Mouse (Mus musculus) hindbrain, embryonic 11.5 days (tissue): ENCODE data around the gene 1700020L24Rik. TPM values are rescaled to one million over a fixed set of nuclear protein-coding genes. Genes with fewer than 3 reads are reported as not detected.

Source experiments
- ATAC-seq: fragments of 200-750 bp; cut with Nextera tagmentation; 2 replicates; pipeline ENCODE4 v1.8.0; 2017; ENCODE audit warnings: mild to moderate bottlenecking, moderate TSS enrichment, moderate library complexity; ENCODE audit not compliant: low FRiP score
- DNase-seq: peaks from one replicate; pipeline ENCODE4 v3.0.0-alpha.2; 2015; ENCODE audit warnings: low spot score
- H3K27ac ChIP-seq: fragments of 300-500 bp; sonication (generic); 2 replicates; pipeline ENCODE4 v1.5.1; 2014; ENCODE audit warnings: mild to moderate bottlenecking, low read depth, low read length
- H3K27me3 ChIP-seq: fragments of 300-500 bp; sonication (generic); 2 replicates; pipeline ENCODE4 v1.6.1; 2014; ENCODE audit warnings: mild to moderate bottlenecking, low read length, moderate library complexity, mixed read lengths; ENCODE audit not compliant: control insufficient read depth, insufficient read depth
- H3K36me3 ChIP-seq: fragments of 300-500 bp; sonication (generic); 2 replicates; pipeline ENCODE4 v1.6.1; 2014; ENCODE audit warnings: mild to moderate bottlenecking, low read length, moderate library complexity, mixed read lengths; ENCODE audit not compliant: control insufficient read depth, insufficient read depth
- H3K4me1 ChIP-seq: fragments of 300-500 bp; sonication (generic); replicated peaks from 2 replicates; pipeline ENCODE4 v1.6.1; 2014; ENCODE audit warnings: low read length, mixed read lengths; ENCODE audit not compliant: control insufficient read depth, insufficient read depth
- H3K4me2 ChIP-seq: fragments of 300-500 bp; sonication (generic); replicated peaks from 2 replicates; pipeline ENCODE4 v1.6.1; 2014; ENCODE audit warnings: mild to moderate bottlenecking, low read depth, low read length
- H3K4me3 ChIP-seq: fragments of 300-500 bp; sonication (generic); 2 replicates; pipeline ENCODE4 v1.5.1; 2014; ENCODE audit warnings: low read depth, low read length
- H3K9ac ChIP-seq: fragments of 300-500 bp; sonication (generic); 2 replicates; pipeline ENCODE4 v1.6.1; 2014; ENCODE audit warnings: low read depth, low read length
- H3K9me3 ChIP-seq: fragments of 300-500 bp; sonication (generic); 2 replicates; pipeline ENCODE4 v1.6.1; 2016; ENCODE audit warnings: low read length; ENCODE audit not compliant: control insufficient read depth
- WGBS: fragments of 180-500 bp; shearing (Covaris S2); extraction: QIAGEN DNeasy Blood & Tissue Kit; methylation state at CpG from one replicate; pipeline ENCODE4 v1.1.7; 2014; 5-methylcytosine and 5-hydroxymethylcytosine counted together
- polyA plus RNA-seq: library from polyadenylated mRNA; unstranded; fragments of >200 nt; fragmentation: Nextera tagmentation; extraction: Ambion mirVana; gene quantifications from 2 replicates; pipeline ENCODE4 v1.2.1, GENCODE M21; 2014

1700020L24Rik gene
- polyA plus RNA-seq, result 0.80 and 0.83 TPM in 2 replicates

DNA sequence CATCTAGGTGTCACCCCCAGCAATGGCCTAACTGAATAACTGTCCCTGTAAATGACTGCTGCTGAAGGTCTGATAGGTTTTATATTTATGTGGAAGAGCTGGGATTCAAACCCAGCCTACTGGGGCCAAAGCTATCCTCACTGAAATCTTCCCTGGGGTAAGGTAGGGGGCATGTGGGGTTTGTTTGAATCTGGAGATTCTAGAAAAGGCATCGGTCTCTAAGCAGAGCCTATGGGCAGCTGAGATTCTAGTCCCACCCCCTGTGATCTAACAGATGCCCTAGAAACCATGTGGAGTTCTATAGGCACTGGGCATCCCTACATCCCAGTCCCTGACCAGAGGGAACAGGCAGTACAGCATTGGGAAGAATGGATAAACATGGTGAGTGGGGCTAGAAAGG lies at the start of gene 1700020L24Rik:
Gene 1700020L24Rik (plus strand): TSS at position 301 of the 400 bp plus-strand sequence.
- peaks cover 14% of the 10 kb centered on the region for H3K27me3 ChIP-seq
- no peak within 1 kb of the TSS for H3K9ac ChIP-seq
- DNase-seq, result no peak
- no peaks in the 10 kb centered on the region for H3K4me1 ChIP-seq
- H3K36me3 ChIP-seq, result no peaks in the 10 kb centered on the region
- WGBS, result 89% methylated on average over 1 of the region's 1 CpGs
- no peak within 1 kb of the TSS for H3K4me2 ChIP-seq
- no peak for ATAC-seq
- no peaks in the 10 kb centered on the region for H3K9me3 ChIP-seq
- no peak within 1 kb of the TSS for H3K27ac ChIP-seq
- H3K4me3 ChIP-seq, result no peak within 1 kb of the TSS

GRCm38 (mm10) chr11:83393062-83393461 lies 44.4 kb upstream of the 1700020L24Rik start:
- H3K27ac ChIP-seq, result no peak overlapping the region
- H3K9me3 ChIP-seq, result no peaks in the 10 kb centered on the region
- no peaks in the 10 kb centered on the region for H3K27me3 ChIP-seq
- H3K4me3 ChIP-seq, result no peak overlapping the region
- 92% methylated on average over 4 of the region's 4 CpGs for WGBS
- H3K9ac ChIP-seq, result no peak overlapping the region
- H3K36me3 ChIP-seq, result peaks cover 2% of the 10 kb centered on the region; the same call in 1 of the 2 replicates
- ATAC-seq (no peak), DNase-seq (no peak)
- H3K4me1 ChIP-seq, result no peaks in the 10 kb centered on the region
- no peak overlapping the region for H3K4me2 ChIP-seq

DNA sequence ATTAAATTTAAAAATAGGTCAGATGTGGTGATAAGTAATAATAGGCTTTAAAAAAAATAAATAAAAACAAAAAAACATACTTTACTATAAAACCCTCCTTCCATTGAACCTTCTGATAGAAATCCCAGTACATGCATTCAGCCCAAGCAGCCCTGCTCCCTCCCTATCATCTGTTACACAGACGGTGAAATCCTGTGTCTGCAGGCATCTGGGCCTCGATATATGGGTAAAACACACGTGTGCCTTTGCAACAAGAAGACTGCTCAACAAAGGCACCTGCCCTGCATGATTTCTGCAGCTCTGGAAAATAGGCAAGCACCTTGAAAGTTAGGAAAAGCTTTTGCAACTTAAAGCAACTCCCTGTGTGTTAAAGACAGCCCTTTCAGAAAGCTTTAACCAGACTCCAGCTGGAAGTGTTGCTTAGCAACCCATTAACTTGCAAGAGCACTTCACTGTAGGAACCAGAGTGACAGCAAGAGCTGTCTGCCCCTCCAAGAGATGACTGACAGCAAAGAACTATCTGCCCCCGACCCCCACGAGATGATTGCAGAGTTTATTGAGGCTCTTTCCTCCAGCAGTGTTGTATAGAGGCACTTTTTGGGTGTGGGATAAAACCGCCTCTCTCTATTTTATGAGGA lies 42.6 kb upstream of the 1700020L24Rik start:
- ATAC-seq (0 out of 2 replicates have a peak, but pooled peaks have one; percentile 30), DNase-seq (peak; percentile 45)
- Histone ChIP-seq H3K9ac (no peak overlapping the region), H3K4me3 (no peak overlapping the region), H3K9me3 (no peaks in the 10 kb centered on the region), H3K36me3 (peaks cover 2% of the 10 kb centered on the region; the same call in 1 of the 2 replicates), H3K4me2 (no peak overlapping the region), H3K4me1 (no peaks in the 10 kb centered on the region), H3K27me3 (no peaks in the 10 kb centered on the region), H3K27ac (no peak overlapping the region)
- 23% methylated on average over 6 of the region's 6 CpGs for WGBS

GRCm38 (mm10) chr11:83397626-83398025 lies 39.9 kb upstream of the 1700020L24Rik start:
- no peaks in the 10 kb centered on the region for H3K9me3 ChIP-seq
- DNase-seq, result no peak
- H3K36me3 ChIP-seq, result peaks cover 2% of the 10 kb centered on the region; the same call in 1 of the 2 replicates
- 89% methylated on average over 7 of the region's 7 CpGs for WGBS
- H3K4me2 ChIP-seq, result no peak overlapping the region
- H3K27me3 ChIP-seq, result no peaks in the 10 kb centered on the region
- no peaks in the 10 kb centered on the region for H3K4me1 ChIP-seq
- no peak overlapping the region for H3K4me3 ChIP-seq
- H3K27ac ChIP-seq, result no peak overlapping the region
- no peak for ATAC-seq
- no peak overlapping the region for H3K9ac ChIP-seq

GRCm38 (mm10) chr11:83398724-83399123 lies 38.8 kb upstream of the 1700020L24Rik start:
- Histone ChIP-seq H3K9ac (no peak overlapping the region), H3K4me2 (no peak overlapping the region), H3K36me3 (peaks cover 2% of the 10 kb centered on the region; the same call in 1 of the 2 replicates), H3K9me3 (no peaks in the 10 kb centered on the region), H3K27me3 (no peaks in the 10 kb centered on the region), H3K4me3 (no peak overlapping the region), H3K27ac (no peak overlapping the region), H3K4me1 (no peaks in the 10 kb centered on the region)
- DNase-seq, result no peak
- no peak for ATAC-seq
- 81% methylated on average over 5 of the region's 5 CpGs for WGBS

GRCm38 (mm10) chr11:83403787-83404186 lies 33.7 kb upstream of the 1700020L24Rik start:
- ATAC-seq (no peak), DNase-seq (no peak)
- Histone ChIP-seq H3K27ac (no peak overlapping the region), H3K36me3 (no peaks in the 10 kb centered on the region), H3K27me3 (no peaks in the 10 kb centered on the region), H3K4me2 (no peak overlapping the region), H3K4me1 (no peaks in the 10 kb centered on the region), H3K9ac (no peak overlapping the region), H3K4me3 (no peak overlapping the region), H3K9me3 (no peaks in the 10 kb centered on the region)
- 87% methylated on average over 7 of the region's 7 CpGs for WGBS

- 69% methylated on average over 3 of the region's 3 CpGs for WGBS
- ATAC-seq, result no peak
Observed at GRCm38 (mm10) chr11:83406391-83406790, 31.1 kb upstream of the 1700020L24Rik start.

DNA sequence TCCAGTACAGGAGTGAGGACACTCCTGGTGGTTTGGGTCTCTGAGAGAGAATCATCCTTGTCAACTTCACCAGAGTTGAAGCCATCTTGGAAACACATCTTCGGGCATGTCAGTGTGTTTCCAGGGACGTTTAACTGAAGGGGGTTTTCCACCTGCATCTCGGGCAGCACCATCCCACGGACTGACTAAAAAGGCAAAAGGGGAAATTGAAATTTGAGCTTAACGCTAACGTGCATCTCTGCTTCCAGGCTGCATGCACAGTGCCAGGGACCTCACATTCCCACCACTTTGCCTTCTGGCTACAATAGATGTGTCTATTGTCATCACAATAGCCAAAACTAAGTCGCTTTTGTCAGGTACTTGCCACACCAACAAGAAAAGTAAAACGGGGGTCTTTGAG lies 29.2 kb upstream of the 1700020L24Rik start:
- Histone ChIP-seq H3K27me3 (no peaks in the 10 kb centered on the region), H3K4me1 (peaks cover 3% of the 10 kb centered on the region), H3K4me3 (no peak overlapping the region), H3K9ac (no peak overlapping the region), H3K36me3 (no peaks in the 10 kb centered on the region), H3K4me2 (no peak overlapping the region), H3K9me3 (no peaks in the 10 kb centered on the region), H3K27ac (no peak overlapping the region)
- WGBS, result 28% methylated on average over 8 of the region's 8 CpGs
- DNase-seq (no peak), ATAC-seq (no peak)

More at GRCm38 (mm10) chr11:83406391-83406790, 31.1 kb upstream of the 1700020L24Rik start:
- Histone ChIP-seq H3K9me3 (no peaks in the 10 kb centered on the region), H3K4me3 (no peak overlapping the region), H3K36me3 (no peaks in the 10 kb centered on the region), H3K27me3 (no peaks in the 10 kb centered on the region), H3K4me1 (peaks cover 3% of the 10 kb centered on the region), H3K4me2 (no peak overlapping the region), H3K27ac (no peak overlapping the region), H3K9ac (no peak overlapping the region)
- no peak for DNase-seq
